Mouse (Mus musculus) kidney, embryonic 15.5 days (tissue): ENCODE results near the gene Rslcan18. TPM values are rescaled to one million over a fixed set of nuclear protein-coding genes. Genes with fewer than 3 reads are reported as not detected.

Experiments used
- ATAC-seq: fragments of 200-750 bp; cut with Nextera tagmentation; replicated peaks from 2 replicates; pipeline ENCODE4 v1.8.0; 2017; ENCODE audit warnings: moderate TSS enrichment; ENCODE audit not compliant: low FRiP score
- H3K27ac ChIP-seq: fragments of 300-500 bp; sonication (generic); 2 replicates; pipeline ENCODE4 v1.5.1; 2015; ENCODE audit warnings: mild to moderate bottlenecking, inconsistent platforms
- H3K27me3 ChIP-seq: fragments of 300-500 bp; sonication (generic); 2 replicates; pipeline ENCODE4 v1.6.1; 2015; ENCODE audit warnings: inconsistent platforms
- H3K36me3 ChIP-seq: fragments of 300-500 bp; sonication (generic); 2 replicates; pipeline ENCODE4 v1.6.1; 2015; ENCODE audit warnings: inconsistent platforms
- H3K4me1 ChIP-seq: fragments of 300-500 bp; sonication (generic); 2 replicates; pipeline ENCODE4 v1.6.1; 2015; ENCODE audit warnings: inconsistent platforms
- H3K4me2 ChIP-seq: fragments of 300-500 bp; sonication (generic); 2 replicates; pipeline ENCODE4 v1.6.1; 2015; ENCODE audit warnings: moderate library complexity, mild to moderate bottlenecking, inconsistent platforms
- H3K4me3 ChIP-seq: fragments of 300-500 bp; sonication (generic); replicated peaks from 2 replicates; pipeline ENCODE4 v1.5.1; 2015; ENCODE audit warnings: mild to moderate bottlenecking, inconsistent platforms
- H3K9ac ChIP-seq: fragments of 300-500 bp; sonication (generic); 2 replicates; pipeline ENCODE4 v1.6.1; 2015; ENCODE audit warnings: mild to moderate bottlenecking, inconsistent platforms
- H3K9me3 ChIP-seq: fragments of 300-500 bp; sonication (generic); replicated peaks from 2 replicates; pipeline ENCODE4 v1.6.1; 2016; ENCODE audit warnings: inconsistent platforms
- WGBS: fragments of 180-500 bp; shearing (Covaris S2); methylation state at CpG from one replicate; pipeline ENCODE4 v1.1.7; 2015; ENCODE audit warnings: mixed read lengths; 5-methylcytosine and 5-hydroxymethylcytosine counted together
- polyA plus RNA-seq: library from polyadenylated mRNA; unstranded; fragments of >200 nt; fragmentation: Nextera tagmentation; extraction: Ambion mirVana; gene quantifications from 2 replicates; pipeline ENCODE4 v1.2.1, GENCODE M21; 2015

Rslcan18 gene
- polyA plus RNA-seq, 1 experiment from 2014 or later: 0.42 TPM

- H3K9me3 ChIP-seq: no peaks in the 10 kb centered on the region
- peaks cover 19% of the 10 kb centered on the region for H3K36me3 ChIP-seq
- H3K4me2 ChIP-seq: peak overlapping the region; percentile 81
- no peaks in the 10 kb centered on the region for H3K27me3 ChIP-seq
- peak overlapping the region; percentile 63 for H3K9ac ChIP-seq
- H3K4me1 ChIP-seq: peaks cover 9% of the 10 kb centered on the region; the same call in 1 of the 2 replicates
- H3K4me3 ChIP-seq: peak overlapping the region; percentile 68
- no peak for ATAC-seq
- H3K27ac ChIP-seq: peak overlapping the region; percentile 96
- 90% methylated on average over 1 of the region's 1 CpGs for WGBS
Measured at GRCm38 (mm10) chr13:67081946-67082345, 34.1 kb downstream of the Rslcan18 start.

GRCm38 (mm10) chr13:67081142-67081713, 34.8 kb downstream of the Rslcan18 start:
- Histone ChIP-seq H3K4me2 (peak overlapping the region; percentile 81), H3K9me3 (no peaks in the 10 kb centered on the region), H3K4me3 (peak overlapping the region; percentile 68), H3K4me1 (peaks cover 9% of the 10 kb centered on the region; the same call in 1 of the 2 replicates), H3K9ac (peak overlapping the region; percentile 63), H3K36me3 (peaks cover 23% of the 10 kb centered on the region), H3K27ac (peak overlapping the region; percentile 96), H3K27me3 (no peaks in the 10 kb centered on the region)
- peak; percentile 100 for ATAC-seq
- WGBS: under 1% methylated on average over 24 of the region's 24 CpGs

GRCm38 (mm10) chr13:67077244-67077643, 38.8 kb downstream of the Rslcan18 start:
- no peak overlapping the region for H3K4me3 ChIP-seq
- no peak overlapping the region for H3K4me2 ChIP-seq
- WGBS: 93% methylated on average over 2 of the region's 2 CpGs
- no peaks in the 10 kb centered on the region; the same call in none of the 2 replicates for H3K9me3 ChIP-seq
- ATAC-seq: no peak
- no peaks in the 10 kb centered on the region for H3K27me3 ChIP-seq
- H3K36me3 ChIP-seq: peaks cover 52% of the 10 kb centered on the region
- H3K9ac ChIP-seq: no peak overlapping the region
- peaks cover 9% of the 10 kb centered on the region; the same call in 1 of the 2 replicates for H3K4me1 ChIP-seq
- no peak overlapping the region for H3K27ac ChIP-seq

- Histone ChIP-seq H3K4me1 (no peaks in the 10 kb centered on the region), H3K36me3 (peaks cover 74% of the 10 kb centered on the region), H3K27ac (no peak overlapping the region), H3K9me3 (peaks cover 20% of the 10 kb centered on the region), H3K4me3 (no peak overlapping the region), H3K9ac (no peak overlapping the region), H3K27me3 (no peaks in the 10 kb centered on the region), H3K4me2 (no peak overlapping the region)
- ATAC-seq: no peak
- 96% methylated on average over 2 of the region's 2 CpGs for WGBS
Measured at GRCm38 (mm10) chr13:67072786-67073185, 43.3 kb downstream of the Rslcan18 start.

GRCm38 (mm10) chr13:67065386-67065785, 50.7 kb downstream of the Rslcan18 start:
- Histone ChIP-seq H3K36me3 (peaks cover 28% of the 10 kb centered on the region), H3K4me3 (no peak overlapping the region), H3K4me1 (0 out of 2 replicates have a peak, but pooled peaks cover under 1% of the 10 kb centered on the region), H3K27ac (no peak overlapping the region), H3K9ac (no peak overlapping the region), H3K9me3 (peaks cover 16% of the 10 kb centered on the region), H3K27me3 (no peaks in the 10 kb centered on the region), H3K4me2 (no peak overlapping the region)
- 84% methylated on average over 8 of the region's 8 CpGs for WGBS
- ATAC-seq: no peak

- 63% methylated on average over 7 of the region's 7 CpGs for WGBS
- Histone ChIP-seq H3K27me3 (no peaks in the 10 kb centered on the region), H3K4me2 (no peak overlapping the region), H3K4me1 (peaks cover 6% of the 10 kb centered on the region; the same call in 1 of the 2 replicates), H3K36me3 (peaks cover 5% of the 10 kb centered on the region; the same call in 1 of the 2 replicates), H3K27ac (no peak overlapping the region), H3K9ac (no peak overlapping the region), H3K4me3 (no peak overlapping the region), H3K9me3 (0 out of 2 replicates have a peak, but pooled peaks cover 5% of the 10 kb centered on the region)
- no peak for ATAC-seq
Measured at GRCm38 (mm10) chr13:67062427-67062826, 53.6 kb downstream of the Rslcan18 start.

GRCm38 (mm10) chr13:67060786-67061358, 55.2 kb downstream of the Rslcan18 start, which contains the start of gene Zfp712:
Gene Zfp712, minus strand, starts transcription at chr13:67061170.
- Histone ChIP-seq H3K4me3 (peak within 1 kb of the TSS; percentile 63), H3K27ac (peak within 1 kb of the TSS; percentile 88), H3K27me3 (no peaks in the 10 kb centered on the region), H3K4me2 (peak within 1 kb of the TSS; percentile 72), H3K36me3 (no peaks in the 10 kb centered on the region), H3K9ac (peak within 1 kb of the TSS; percentile 50), H3K9me3 (no peaks in the 10 kb centered on the region), H3K4me1 (peaks cover 6% of the 10 kb centered on the region; the same call in 1 of the 2 replicates)
- under 1% methylated on average over 27 of the region's 27 CpGs for WGBS
- peak; percentile 98 for ATAC-seq

- Histone ChIP-seq H3K4me2 (peak overlapping the region; percentile 72), H3K4me1 (peaks cover 6% of the 10 kb centered on the region; the same call in 1 of the 2 replicates), H3K27ac (peak overlapping the region; percentile 88), H3K27me3 (no peaks in the 10 kb centered on the region), H3K36me3 (no peaks in the 10 kb centered on the region), H3K9me3 (no peaks in the 10 kb centered on the region), H3K4me3 (peak overlapping the region; percentile 63), H3K9ac (peak overlapping the region; percentile 50)
- ATAC-seq: peak; percentile 59
- WGBS: 5% methylated on average over 12 of the region's 12 CpGs
Measured at GRCm38 (mm10) chr13:67060161-67060785, 55.8 kb downstream of the Rslcan18 start.

Other genes with a start within 250 kb of the Rslcan18 start
- gene Gm10767, start 211.3 kb downstream of the Rslcan18 start, polyA plus RNA-seq: 1.0 and 1.7 TPM in 2 replicates
- gene Zfp712, start 55.1 kb downstream of the Rslcan18 start, polyA plus RNA-seq: 3.3 and 3.4 TPM in 2 replicates
- gene Zfp708, start 18.3 kb downstream of the Rslcan18 start, polyA plus RNA-seq: 5.7 and 6.5 TPM in 2 replicates
- 3.5 and 3.7 TPM in 2 replicates for gene Gm28557, start 7.7 kb downstream of the Rslcan18 start, polyA plus RNA-seq
- gene Zfp759, start 5.4 kb upstream of the Rslcan18 start, polyA plus RNA-seq: 1.9 and 2.5 TPM in 2 replicates
- gene Rsl1, start 56.9 kb upstream of the Rslcan18 start, polyA plus RNA-seq: 7.3 TPM in 2 replicates
- 1.5 and 1.9 TPM in 2 replicates for gene Zfp455, start 78.2 kb upstream of the Rslcan18 start, polyA plus RNA-seq
- gene Zfp458, start 162.2 kb upstream of the Rslcan18 start, polyA plus RNA-seq: 2.1 TPM in 2 replicates
- 0.39 and 1.00 TPM in 2 replicates for gene Zfp457, start 190.2 kb upstream of the Rslcan18 start, polyA plus RNA-seq
- 2.2 and 2.5 TPM in 2 replicates for gene Zfp595, start 216.3 kb upstream of the Rslcan18 start, polyA plus RNA-seq
- gene Gm28044, start 244.3 kb upstream of the Rslcan18 start, polyA plus RNA-seq: 0.47 TPM in 1 of 2 replicates, not detected in the other
- 1.5 TPM in 2 replicates for gene Zfp953, start 244.3 kb upstream of the Rslcan18 start, polyA plus RNA-seq